Mouse (Mus musculus): ENCODE measurements around the gene Pou2f3. TPM values are rescaled to one million over a fixed set of nuclear protein-coding genes. Genes with fewer than 3 reads are reported as not detected.

Gene Pou2f3
- polyA plus RNA-seq, 1 experiment = 0.13 TPM

- Histone ChIP-seq H3K27ac (ENCODE audit: insufficient read depth, low read length) (no peak overlapping the region), H3K4me1 (ENCODE audit: control insufficient read depth, insufficient read depth, low read length) (no peaks in the 10 kb centered on the region), H3K4me3 (ENCODE audit: insufficient read depth, low read length) (no peak overlapping the region)
- TF ChIP-seq CTCF (IDR thresholded peaks at IDR 0.05; ENCODE audit: extremely low read depth, insufficient read depth, low read length) = no peak
- no peak for TF ChIP-seq POLR2A (IDR thresholded peaks at IDR 0.05; ENCODE audit: extremely low read depth, insufficient read depth, low read length)
These were observed 21.7 kb downstream of the Pou2f3 start for GRCm38 (mm10) chr9:43188309-43189020.

GRCm38 (mm10) chr9:43179614-43180013 is 30.6 kb downstream of the Pou2f3 start:
- no peaks in the 10 kb centered on the region for H3K4me1 ChIP-seq (ENCODE audit: control insufficient read depth, insufficient read depth, low read length)
- no peak overlapping the region for H3K4me3 ChIP-seq (ENCODE audit: insufficient read depth, low read length)
- H3K27ac ChIP-seq (ENCODE audit: insufficient read depth, low read length) = no peak overlapping the region
- no peak for TF ChIP-seq POLR2A (IDR thresholded peaks at IDR 0.05; ENCODE audit: extremely low read depth, insufficient read depth, low read length)
- TF ChIP-seq CTCF (IDR thresholded peaks at IDR 0.05; ENCODE audit: extremely low read depth, insufficient read depth, low read length) = no peak

GRCm38 (mm10) chr9:43178172-43178571 is 32.0 kb downstream of the Pou2f3 start:
- no peak for TF ChIP-seq POLR2A (IDR thresholded peaks at IDR 0.05; ENCODE audit: extremely low read depth, insufficient read depth, low read length)
- TF ChIP-seq CTCF (IDR thresholded peaks at IDR 0.05; ENCODE audit: extremely low read depth, insufficient read depth, low read length) = no peak
- Histone ChIP-seq H3K4me3 (ENCODE audit: insufficient read depth, low read length) (no peak overlapping the region), H3K27ac (ENCODE audit: insufficient read depth, low read length) (no peak overlapping the region), H3K4me1 (ENCODE audit: control insufficient read depth, insufficient read depth, low read length) (no peaks in the 10 kb centered on the region)

GRCm38 (mm10) chr9:43167081-43167480 is 43.1 kb downstream of the Pou2f3 start:
- no peak overlapping the region for H3K4me3 ChIP-seq (ENCODE audit: insufficient read depth, low read length)
- H3K4me1 ChIP-seq (ENCODE audit: control insufficient read depth, insufficient read depth, low read length) = no peaks in the 10 kb centered on the region
- no peak for TF ChIP-seq CTCF (IDR thresholded peaks at IDR 0.05; ENCODE audit: extremely low read depth, insufficient read depth, low read length)
- TF ChIP-seq POLR2A (IDR thresholded peaks at IDR 0.05; ENCODE audit: extremely low read depth, insufficient read depth, low read length) = no peak
- no peak overlapping the region for H3K27ac ChIP-seq (ENCODE audit: insufficient read depth, low read length)

- TF ChIP-seq POLR2A (IDR thresholded peaks at IDR 0.05; ENCODE audit: extremely low read depth, insufficient read depth, low read length) = no peak
- no peak for TF ChIP-seq CTCF (IDR thresholded peaks at IDR 0.05; ENCODE audit: extremely low read depth, insufficient read depth, low read length)
- Histone ChIP-seq H3K27ac (ENCODE audit: insufficient read depth, low read length) (no peak overlapping the region), H3K4me3 (ENCODE audit: insufficient read depth, low read length) (no peak overlapping the region), H3K4me1 (ENCODE audit: control insufficient read depth, insufficient read depth, low read length) (no peaks in the 10 kb centered on the region)
These were observed 43.8 kb downstream of the Pou2f3 start for GRCm38 (mm10) chr9:43166346-43166745.

- Histone ChIP-seq H3K4me1 (ENCODE audit: control insufficient read depth, insufficient read depth, low read length) (no peaks in the 10 kb centered on the region), H3K27ac (ENCODE audit: insufficient read depth, low read length) (no peak overlapping the region), H3K4me3 (ENCODE audit: insufficient read depth, low read length) (no peak overlapping the region)
- TF ChIP-seq CTCF (IDR thresholded peaks at IDR 0.05; ENCODE audit: extremely low read depth, insufficient read depth, low read length) (no peak), POLR2A (IDR thresholded peaks at IDR 0.05; ENCODE audit: extremely low read depth, insufficient read depth, low read length) (no peak)
These were observed 54.2 kb downstream of the Pou2f3 start for GRCm38 (mm10) chr9:43155960-43156359.

- Histone ChIP-seq H3K27ac (ENCODE audit: insufficient read depth, low read length) (no peak overlapping the region), H3K4me3 (ENCODE audit: insufficient read depth, low read length) (no peak overlapping the region), H3K4me1 (ENCODE audit: control insufficient read depth, insufficient read depth, low read length) (no peaks in the 10 kb centered on the region)
- TF ChIP-seq POLR2A (IDR thresholded peaks at IDR 0.05; ENCODE audit: extremely low read depth, insufficient read depth, low read length) (no peak), CTCF (IDR thresholded peaks at IDR 0.05; ENCODE audit: extremely low read depth, insufficient read depth, low read length) (no peak)
These were observed 58.4 kb downstream of the Pou2f3 start for GRCm38 (mm10) chr9:43151779-43152178.

GRCm38 (mm10) chr9:43150957-43151356 is 59.2 kb downstream of the Pou2f3 start:
- Histone ChIP-seq H3K27ac (ENCODE audit: insufficient read depth, low read length) (no peak overlapping the region), H3K4me1 (ENCODE audit: control insufficient read depth, insufficient read depth, low read length) (no peaks in the 10 kb centered on the region)
- TF ChIP-seq POLR2A (IDR thresholded peaks at IDR 0.05; ENCODE audit: extremely low read depth, insufficient read depth, low read length) = no peak
- no peak for TF ChIP-seq CTCF (IDR thresholded peaks at IDR 0.05; ENCODE audit: extremely low read depth, insufficient read depth, low read length)

GRCm38 (mm10) chr9:43150075-43150474 is 60.1 kb downstream of the Pou2f3 start:
- Histone ChIP-seq H3K4me1 (ENCODE audit: control insufficient read depth, insufficient read depth, low read length) (no peaks in the 10 kb centered on the region), H3K27ac (ENCODE audit: insufficient read depth, low read length) (no peak overlapping the region), H3K4me3 (ENCODE audit: insufficient read depth, low read length) (no peak overlapping the region)
- no peak for TF ChIP-seq POLR2A (IDR thresholded peaks at IDR 0.05; ENCODE audit: extremely low read depth, insufficient read depth, low read length)
- no peak for TF ChIP-seq CTCF (IDR thresholded peaks at IDR 0.05; ENCODE audit: extremely low read depth, insufficient read depth, low read length)

More at GRCm38 (mm10) chr9:43150957-43151356, 59.2 kb downstream of the Pou2f3 start:
- no peak overlapping the region for H3K4me3 ChIP-seq (ENCODE audit: insufficient read depth, low read length)

- no peak overlapping the region for H3K27ac ChIP-seq (ENCODE audit: insufficient read depth, low read length)
- H3K4me3 ChIP-seq (ENCODE audit: insufficient read depth, low read length) = no peak overlapping the region
- TF ChIP-seq POLR2A (IDR thresholded peaks at IDR 0.05; ENCODE audit: extremely low read depth, insufficient read depth, low read length) = no peak
- no peak for TF ChIP-seq CTCF (IDR thresholded peaks at IDR 0.05; ENCODE audit: extremely low read depth, insufficient read depth, low read length)
- H3K4me1 ChIP-seq (ENCODE audit: control insufficient read depth, insufficient read depth, low read length) = no peaks in the 10 kb centered on the region
These were observed 60.7 kb downstream of the Pou2f3 start for GRCm38 (mm10) chr9:43149498-43149897.
